Mouse (Mus musculus) E14TG2a.4 (cell line): Measurements from ENCODE around the gene Grm5.

Experiments
- CTCF ChIP-seq: conservative IDR thresholded peaks from 2 replicates; pipeline ENCODE4 v1.5.1; 2014; ENCODE audit warnings: low read length
- NANOG ChIP-seq: IDR thresholded peaks from 2 replicates; pipeline ENCODE4 v1.6.1; 2014; ENCODE audit warnings: borderline replicate concordance, low read length, mixed read lengths

GRCm38 (mm10) chr7:88129536-88130487 is 545.8 kb downstream of the Grm5 start:
- TF ChIP-seq CTCF (no peak), NANOG (no peak)
